Mouse (Mus musculus) layer of hippocampus, postnatal 10 days (tissue): ENCODE measurements at regions not wholly inside any gene's neighbourhood (a gene's known extent, or its start where the extent isn't known, plus 50 kb on each side); places are given as distances from the start of the nearest gene placed in this dataset.

Experiments used
- DNase-seq, 2 experiments: peaks; one replicate each; pipeline ENCODE4 v3.0.0; 2021; ENCODE audit warnings: low spot score in 2 of 2

- DNase-seq, result no peak
Measured at GRCm38 (mm10) chr11:38058896-38059295, 823.1 kb upstream of the Tenm2 start.

GRCm38 (mm10) chr11:38036582-38036981, 800.8 kb upstream of the Tenm2 start:
- no peak for DNase-seq

GRCm38 (mm10) chr11:38034526-38035286, 798.9 kb upstream of the Tenm2 start:
- DNase-seq, result no peak

GRCm38 (mm10) chr11:38021704-38022103, 785.9 kb upstream of the Tenm2 start:
- no peak for DNase-seq

- DNase-seq, result no peak
Measured at GRCm38 (mm10) chr11:37978131-37978530, 742.4 kb upstream of the Tenm2 start.

GRCm38 (mm10) chr11:37936439-37937134, 700.8 kb upstream of the Tenm2 start:
- DNase-seq, result no peak

GRCm38 (mm10) chr11:37913161-37913560, 677.4 kb upstream of the Tenm2 start:
- DNase-seq, result no peak

GRCm38 (mm10) chr11:37904991-37905390, 669.2 kb upstream of the Tenm2 start:
- DNase-seq, result no peak

GRCm38 (mm10) chr11:37897713-37898112, 661.9 kb upstream of the Tenm2 start:
- no peak for DNase-seq

- DNase-seq, result no peak
Measured at GRCm38 (mm10) chr11:37882717-37883116, 647.0 kb upstream of the Tenm2 start.

- DNase-seq, result no peak
Measured at GRCm38 (mm10) chr11:37837301-37837700, 601.5 kb upstream of the Tenm2 start.

GRCm38 (mm10) chr11:37830975-37831374, 595.2 kb upstream of the Tenm2 start:
- no peak for DNase-seq

GRCm38 (mm10) chr11:37806761-37807160, 571.0 kb upstream of the Tenm2 start:
- no peak for DNase-seq

- DNase-seq, result no peak
Measured at GRCm38 (mm10) chr11:37798783-37799318, 563.1 kb upstream of the Tenm2 start.

GRCm38 (mm10) chr11:37772481-37773089, 536.8 kb upstream of the Tenm2 start:
- no peak for DNase-seq

- DNase-seq, result no peak
Measured at GRCm38 (mm10) chr11:37770881-37771280, 535.1 kb upstream of the Tenm2 start.

GRCm38 (mm10) chr11:37768121-37768520, 532.4 kb upstream of the Tenm2 start:
- DNase-seq, result no peak

GRCm38 (mm10) chr11:37735992-37736391, 500.2 kb upstream of the Tenm2 start:
- no peak for DNase-seq

- no peak for DNase-seq
Measured at GRCm38 (mm10) chr11:37735501-37735900, 499.7 kb upstream of the Tenm2 start.

- DNase-seq, result no peak
Measured at GRCm38 (mm10) chr11:37696981-37697380, 461.2 kb upstream of the Tenm2 start.

- no peak for DNase-seq
Measured at GRCm38 (mm10) chr11:37678484-37679193, 442.9 kb upstream of the Tenm2 start.
